Mouse (Mus musculus): ENCODE results near the gene Abhd12b. TPM values are rescaled to one million over a fixed set of nuclear protein-coding genes. Genes with fewer than 3 reads are reported as not detected.

Abhd12b gene
- 0.33 and 1.1 TPM in 2 replicates for polyA plus RNA-seq (2012; rRNA removed)

GRCm38 (mm10) chr12:70153842-70154241 is at the start of gene Abhd12b:
Gene Abhd12b, plus strand, starts transcription at chr12:70154142.
- no peak for TF ChIP-seq CTCF (IDR thresholded peaks at IDR 0.05; ENCODE audit: extremely low read depth, insufficient read depth, low read length)
- TF ChIP-seq POLR2A (IDR thresholded peaks at IDR 0.05; ENCODE audit: extremely low read depth, insufficient read depth, low read length), result no peak
- H3K27ac ChIP-seq (ENCODE audit: insufficient read depth, low read length), result no peak within 1 kb of the TSS
- H3K4me3 ChIP-seq (ENCODE audit: insufficient read depth, low read length), result no peak within 1 kb of the TSS
- peaks cover 3% of the 10 kb centered on the region for H3K4me1 ChIP-seq (ENCODE audit: control insufficient read depth, insufficient read depth, low read length)

DNA sequence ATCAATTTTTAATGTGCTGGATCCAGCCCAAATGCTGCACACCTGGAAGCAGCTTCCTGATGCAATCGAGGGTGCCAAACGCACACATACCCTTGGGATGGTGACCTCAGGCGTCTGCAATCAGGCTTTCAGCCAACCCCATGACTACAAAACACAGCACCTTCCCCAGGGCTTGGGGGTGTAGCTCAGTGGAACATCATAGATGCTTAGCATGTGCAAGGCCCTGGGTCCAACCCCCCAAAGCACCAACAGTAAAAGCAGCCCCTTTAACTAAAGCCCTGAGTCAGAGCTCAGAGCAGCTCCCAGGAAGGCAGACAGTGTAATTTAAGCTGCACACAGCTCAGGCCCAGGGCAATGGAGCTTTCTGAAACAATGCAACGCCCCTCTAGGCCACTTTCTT is 49.7 kb upstream of the Abhd12b start:
- H3K4me3 ChIP-seq (ENCODE audit: insufficient read depth, low read length), result no peak overlapping the region
- H3K27ac ChIP-seq (ENCODE audit: insufficient read depth, low read length), result no peak overlapping the region
- peaks cover 24% of the 10 kb centered on the region for H3K4me1 ChIP-seq (ENCODE audit: control insufficient read depth, insufficient read depth, low read length)
- TF ChIP-seq POLR2A (IDR thresholded peaks at IDR 0.05; ENCODE audit: extremely low read depth, insufficient read depth, low read length) (no peak), CTCF (IDR thresholded peaks at IDR 0.05; ENCODE audit: extremely low read depth, insufficient read depth, low read length) (no peak)

- H3K4me3 ChIP-seq (ENCODE audit: insufficient read depth, low read length), result no peak overlapping the region
- no peak overlapping the region for H3K27ac ChIP-seq (ENCODE audit: insufficient read depth, low read length)
- no peak for TF ChIP-seq CTCF (IDR thresholded peaks at IDR 0.05; ENCODE audit: extremely low read depth, insufficient read depth, low read length)
- no peak for TF ChIP-seq POLR2A (IDR thresholded peaks at IDR 0.05; ENCODE audit: extremely low read depth, insufficient read depth, low read length)
- peaks cover 24% of the 10 kb centered on the region for H3K4me1 ChIP-seq (ENCODE audit: control insufficient read depth, insufficient read depth, low read length)
Observed at GRCm38 (mm10) chr12:70104776-70105420, 49.0 kb upstream of the Abhd12b start.

DNA sequence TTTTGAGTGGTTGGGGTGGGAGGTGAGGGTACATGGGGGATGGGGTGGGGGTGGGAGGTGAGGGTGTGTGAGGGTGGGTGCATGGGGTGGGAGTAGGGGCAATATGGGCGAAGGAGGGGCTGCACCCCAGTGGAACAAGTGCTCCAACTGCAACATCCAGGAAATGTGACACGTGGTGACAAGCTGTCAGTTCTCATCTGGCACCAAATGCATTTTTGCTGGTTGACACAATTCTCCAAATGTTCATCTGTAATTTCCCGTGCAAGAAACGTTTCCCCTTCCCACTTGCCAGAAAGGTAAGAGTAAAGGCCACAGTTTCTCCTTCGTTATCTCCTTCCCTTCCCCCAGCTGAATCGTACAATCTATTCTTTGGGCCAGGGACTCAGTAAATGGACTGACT is 48.1 kb upstream of the Abhd12b start:
- 0 out of 2 replicates have a peak overlapping the region, but pooled peaks have one; percentile 45 for H3K27ac ChIP-seq (ENCODE audit: insufficient read depth, low read length)
- H3K4me3 ChIP-seq (ENCODE audit: insufficient read depth, low read length), result no peak overlapping the region
- TF ChIP-seq POLR2A (IDR thresholded peaks at IDR 0.05; ENCODE audit: extremely low read depth, insufficient read depth, low read length) (no peak), CTCF (IDR thresholded peaks at IDR 0.05; ENCODE audit: extremely low read depth, insufficient read depth, low read length) (no peak)
- peaks cover 24% of the 10 kb centered on the region for H3K4me1 ChIP-seq (ENCODE audit: control insufficient read depth, insufficient read depth, low read length)

- peak overlapping the region; percentile 45; the same call in 1 of the 2 replicates for H3K27ac ChIP-seq (ENCODE audit: insufficient read depth, low read length)
- H3K4me3 ChIP-seq (ENCODE audit: insufficient read depth, low read length), result no peak overlapping the region
- no peak for TF ChIP-seq POLR2A (IDR thresholded peaks at IDR 0.05; ENCODE audit: extremely low read depth, insufficient read depth, low read length)
- no peak for TF ChIP-seq CTCF (IDR thresholded peaks at IDR 0.05; ENCODE audit: extremely low read depth, insufficient read depth, low read length)
- peaks cover 24% of the 10 kb centered on the region for H3K4me1 ChIP-seq (ENCODE audit: control insufficient read depth, insufficient read depth, low read length)
Observed at GRCm38 (mm10) chr12:70106508-70106907, 47.4 kb upstream of the Abhd12b start.

- Histone ChIP-seq H3K4me3 (ENCODE audit: insufficient read depth, low read length) (no peak overlapping the region), H3K4me1 (ENCODE audit: control insufficient read depth, insufficient read depth, low read length) (peaks cover 19% of the 10 kb centered on the region), H3K27ac (ENCODE audit: insufficient read depth, low read length) (no peak overlapping the region)
- TF ChIP-seq CTCF (IDR thresholded peaks at IDR 0.05; ENCODE audit: extremely low read depth, insufficient read depth, low read length) (no peak), POLR2A (IDR thresholded peaks at IDR 0.05; ENCODE audit: extremely low read depth, insufficient read depth, low read length) (no peak)
Observed at GRCm38 (mm10) chr12:70108104-70108503, 45.8 kb upstream of the Abhd12b start.

DNA sequence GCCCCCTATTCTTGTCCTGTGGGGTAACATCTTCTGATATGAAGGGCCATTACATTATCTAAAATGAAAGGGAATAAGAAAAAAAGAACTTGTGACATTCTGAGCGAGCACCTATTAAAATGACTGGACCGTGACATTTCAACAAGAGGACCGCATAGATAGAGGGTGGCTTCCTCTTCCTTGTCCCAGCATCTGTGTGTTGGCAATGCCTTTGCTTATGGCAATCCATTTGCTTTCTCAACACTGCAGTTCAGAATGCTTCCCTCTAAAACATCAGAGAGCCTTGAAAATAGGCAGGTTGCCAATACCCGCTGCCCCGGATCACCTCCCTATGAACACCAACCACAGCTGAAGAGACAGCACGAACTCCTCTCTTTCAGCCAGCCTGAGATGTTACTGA is 44.0 kb upstream of the Abhd12b start:
- no peak for TF ChIP-seq POLR2A (IDR thresholded peaks at IDR 0.05; ENCODE audit: extremely low read depth, insufficient read depth, low read length)
- Histone ChIP-seq H3K27ac (ENCODE audit: insufficient read depth, low read length) (peak overlapping the region; percentile 49; the same call in 1 of the 2 replicates), H3K4me3 (ENCODE audit: insufficient read depth, low read length) (peak overlapping the region; percentile 88), H3K4me1 (ENCODE audit: control insufficient read depth, insufficient read depth, low read length) (peaks cover 18% of the 10 kb centered on the region)

- no peak for TF ChIP-seq CTCF (IDR thresholded peaks at IDR 0.05; ENCODE audit: extremely low read depth, insufficient read depth, low read length)
- TF ChIP-seq POLR2A (IDR thresholded peaks at IDR 0.05; ENCODE audit: extremely low read depth, insufficient read depth, low read length), result peak; percentile 73
- peak overlapping the region; percentile 88 for H3K4me3 ChIP-seq (ENCODE audit: insufficient read depth, low read length)
- H3K4me1 ChIP-seq (ENCODE audit: control insufficient read depth, insufficient read depth, low read length), result peaks cover 17% of the 10 kb centered on the region
- peak overlapping the region; percentile 98 for H3K27ac ChIP-seq (ENCODE audit: insufficient read depth, low read length)
Observed at GRCm38 (mm10) chr12:70110375-70111116, 43.4 kb upstream of the Abhd12b start.

DNA sequence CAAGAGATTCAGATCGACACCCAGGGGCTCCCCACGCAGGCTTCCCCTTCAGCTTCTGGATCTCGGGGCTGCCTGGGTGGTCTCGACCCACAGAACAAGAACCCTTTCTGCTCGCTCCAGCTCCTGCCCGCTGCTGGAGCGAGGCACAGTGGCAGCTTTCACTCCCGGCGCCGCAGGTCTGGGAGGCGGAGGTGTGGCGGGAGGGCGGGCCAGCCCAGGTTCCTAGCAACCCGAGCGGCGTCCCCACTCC is 42.9 kb upstream of the Abhd12b start:
- peaks cover 14% of the 10 kb centered on the region for H3K4me1 ChIP-seq (ENCODE audit: control insufficient read depth, insufficient read depth, low read length)
- H3K4me3 ChIP-seq (ENCODE audit: insufficient read depth, low read length), result peak overlapping the region; percentile 88
- H3K27ac ChIP-seq (ENCODE audit: insufficient read depth, low read length), result peak overlapping the region; percentile 98
- TF ChIP-seq POLR2A (IDR thresholded peaks at IDR 0.05; ENCODE audit: extremely low read depth, insufficient read depth, low read length), result no peak
- no peak for TF ChIP-seq CTCF (IDR thresholded peaks at IDR 0.05; ENCODE audit: extremely low read depth, insufficient read depth, low read length)

Measured in cortical plate, adult 2 months (tissue).